Mouse (Mus musculus) olfactory bulb, adult 2 months (tissue): ENCODE measurements around the gene Cr2.

Experiments
- CTCF ChIP-seq: fragments of 200-500 bp; IDR thresholded peaks from 2 replicates; pipeline ENCODE4 v1.5.1; 2012; ENCODE audit warnings: low read depth, mild to moderate bottlenecking, low read length, moderate library complexity; ENCODE audit not compliant: insufficient read depth
- POLR2A ChIP-seq: fragments of 200-500 bp; IDR thresholded peaks from 2 replicates; pipeline ENCODE4 v1.6.1; 2012; ENCODE audit warnings: mild to moderate bottlenecking, low read depth, low read length, moderate library complexity; ENCODE audit not compliant: insufficient read depth

- TF ChIP-seq CTCF (no peak), POLR2A (peak; percentile 62)
These were observed 45.4 kb downstream of the Cr2 start, which contains the start of gene Cr1l for GRCm38 (mm10) chr1:195130953-195131674.
